Mouse (Mus musculus): ENCODE measurements around the gene Ncoa3.

- TF ChIP-seq ZNF384 (IDR thresholded peaks at IDR 0.05; ENCODE audit: low read depth, low read length) = no peak
- TF ChIP-seq HCFC1 (IDR thresholded peaks at IDR 0.05; ENCODE audit: borderline replicate concordance, insufficient read depth, low read length) = no peak
- TF ChIP-seq ZC3H11A (IDR thresholded peaks at IDR 0.05; ENCODE audit: borderline replicate concordance, low read depth, low read length) = 0 out of 2 replicates have a peak, but pooled peaks have one; percentile 28
Measured at GRCm38 (mm10) chr2:165978119-165978518, 14.3 kb upstream of the Ncoa3 start.

Data from ES-E14 (cell line).